Comparison of ENCODE assay signal across 8 mouse cellular contexts in genomic region chrX:36989234-36989751, GRCm38 (mm10). TPM values are rescaled to one million over a fixed set of nuclear protein-coding genes. Genes with fewer than 3 reads are reported as not detected.
DNase-seq lines count a peak whose midpoint lies in the region; ATAC-seq and TF ChIP-seq lines count a peak whose summit lies in the region.

No protein-coding gene starts in this region.

- H3K4me1 ChIP-seq in G1E (ENCODE audit: insufficient read depth, low read depth, low read length): peaks cover 43% of the 10 kb centered on the region
- H3K4me1 ChIP-seq in forebrain, embryonic 14.5 days (ENCODE audit: control insufficient read depth, insufficient read depth, low read length): no peaks in the 10 kb centered on the region
- no peaks in the 10 kb centered on the region for H3K4me1 ChIP-seq in lung, postnatal 0 days (ENCODE audit: insufficient read depth, low read depth, low read length)

- peak overlapping the region; percentile 76 for H3K4me3 ChIP-seq in G1E (ENCODE audit: low read depth, low read length)
- peak overlapping the region; percentile 51 for H3K4me3 ChIP-seq in forebrain, embryonic 14.5 days (ENCODE audit: low read depth, low read length)
- H3K4me3 ChIP-seq in lung, postnatal 0 days (ENCODE audit: low read depth, low read length): peak overlapping the region; percentile 50

- no peak for TF ChIP-seq EP300 in lung, postnatal 0 days (IDR thresholded peaks at IDR 0.05)

- H3K9me3 ChIP-seq in G1E (replicated peaks): no peaks in the 10 kb centered on the region
- no peaks in the 10 kb centered on the region for H3K9me3 ChIP-seq in forebrain, embryonic 14.5 days (replicated peaks; ENCODE audit: control insufficient read depth, low read length)
- no peaks in the 10 kb centered on the region for H3K9me3 ChIP-seq in lung, postnatal 0 days (ENCODE audit: low read length)

- WGBS in forebrain, embryonic 14.5 days: 33% methylated on average over 29 of the region's 29 CpGs
- 13% methylated on average over 25 of the region's 29 CpGs for WGBS in lung, postnatal 0 days

- H3K27me3 ChIP-seq in G1E (ENCODE audit: insufficient read depth, low read length): no peaks in the 10 kb centered on the region
- no peaks in the 10 kb centered on the region for H3K27me3 ChIP-seq in forebrain, embryonic 14.5 days (replicated peaks; ENCODE audit: control insufficient read depth, insufficient read depth, low read length)
- H3K27me3 ChIP-seq in lung, postnatal 0 days (replicated peaks; ENCODE audit: insufficient read depth, low read length): no peaks in the 10 kb centered on the region

- H3K36me3 ChIP-seq in G1E (replicated peaks): peaks cover 6% of the 10 kb centered on the region
- H3K36me3 ChIP-seq in forebrain, embryonic 14.5 days (ENCODE audit: control insufficient read depth, insufficient read depth, low read length): no peaks in the 10 kb centered on the region
- H3K36me3 ChIP-seq in lung, postnatal 0 days (ENCODE audit: insufficient read depth, low read length): no peaks in the 10 kb centered on the region

- peak; percentile 45 for DNase-seq in G1E (ENCODE audit: low spot score)
- DNase-seq in c-Kit-positive CD71-positive TER-119-negative erythroid progenitor cells, embryonic 14.5 days (ENCODE audit: low read depth): peak; percentile 31
- DNase-seq in forebrain, embryonic 14.5 days (ENCODE audit: low spot score): peak; percentile 61
- DNase-seq in heart, postnatal 25 days (ENCODE audit: low spot score): peak; percentile 44
- DNase-seq in layer of hippocampus, adult 18-20 months (ENCODE audit: low spot score in 2 of 2): peak; percentile 28 to 40
- peak; percentile 80 for DNase-seq in lung, postnatal 0 days (ENCODE audit: low spot score)
- DNase-seq in ovary, adult 18-20 months (ENCODE audit: low spot score): peak; percentile 71
- DNase-seq in thymus, postnatal 10 days (ENCODE audit: low spot score in 2 of 2): peak; percentile 71 to 82

- no peak for TF ChIP-seq CTCF in G1E (IDR thresholded peaks at IDR 0.05; ENCODE audit: low read depth, low read length)
- TF ChIP-seq CTCF in lung, postnatal 0 days (IDR thresholded peaks at IDR 0.05): no peak

- intact Hi-C loops in heart, postnatal 25 days (cut with DNase I): no loop called here

- peak; percentile 90 for ATAC-seq in G1E (ENCODE audit: extremely low read depth, insufficient number of reproducible peaks, low FRiP score, poor library complexity, severe bottlenecking)
- ATAC-seq in forebrain, embryonic 14.5 days: peak; percentile 90
- peak; percentile 97 for ATAC-seq in lung, postnatal 0 days

- H3K4me2 ChIP-seq in forebrain, embryonic 14.5 days (ENCODE audit: low read length): peak overlapping the region; percentile 59
- H3K4me2 ChIP-seq in lung, postnatal 0 days (replicated peaks; ENCODE audit: low read depth, low read length): peak overlapping the region; percentile 69

- H3K27ac ChIP-seq in forebrain, embryonic 14.5 days (ENCODE audit: low read depth, low read length): peak overlapping the region; percentile 45; the same call in 1 of the 2 replicates
- H3K27ac ChIP-seq in lung, postnatal 0 days (ENCODE audit: low read length): no peak overlapping the region

- H3K9ac ChIP-seq in forebrain, embryonic 14.5 days (ENCODE audit: low read length): peak overlapping the region; percentile 70
- H3K9ac ChIP-seq in lung, postnatal 0 days (replicated peaks; ENCODE audit: low read depth): no peak overlapping the region

RNA-seq across cellular contexts. Expression of gene Sept6, which starts 2.3 kb away (rescaled TPM):
- total RNA-seq in G1E (2014; fragmentation: Nextera tagmentation) (52.4 and 58.8 TPM in 2 replicates), G1E (2017) (14.2 and 16.0 TPM in 2 replicates)
- 4.2 and 10.7 TPM in 2 replicates for polyA plus RNA-seq in G1E (2012)
- 49.3 and 60.5 TPM in 2 replicates for polyA plus RNA-seq in forebrain, embryonic 14.5 days (2014; fragmentation: Nextera tagmentation; extraction: Ambion mirVana)
- total RNA-seq in heart, postnatal 25 days (2021): 1 to 10 TPM; 4.6 to 5.4 TPM
- total RNA-seq in layer of hippocampus, adult 18-20 months (2021): 10 to 100 TPM; 47.6 to 48.4 TPM
- polyA plus RNA-seq in lung, postnatal 0 days (2015; fragmentation: Nextera tagmentation; extraction: Ambion mirVana): 4.8 and 6.4 TPM in 2 replicates

RNA-seq across cellular contexts. Expression of gene Sowahd, which starts 59.4 kb away (rescaled TPM):
- total RNA-seq in G1E (2014; fragmentation: Nextera tagmentation) (not detected in 2 replicates), G1E (2017) (0.05 TPM in 1 of 2 replicates, not detected in the other)
- polyA plus RNA-seq in G1E (2012): not detected in 2 replicates
- not detected in 2 replicates for polyA plus RNA-seq in forebrain, embryonic 14.5 days (2014; fragmentation: Nextera tagmentation; extraction: Ambion mirVana)
- not detected for total RNA-seq in heart, postnatal 25 days (2021)
- total RNA-seq in layer of hippocampus, adult 18-20 months (2021): not detected
- not detected in 2 replicates for polyA plus RNA-seq in lung, postnatal 0 days (2015; fragmentation: Nextera tagmentation; extraction: Ambion mirVana)
